Mouse (Mus musculus): Measurements from ENCODE around the gene Ptprc.

Gene Ptprc

GRCm38 (mm10) chr1:138040556-138040955 lies 135.0 kb downstream of the Ptprc start:
- DNase-seq (ENCODE audit: low read depth, low spot score), result peak; percentile 46

- peak; percentile 69 for DNase-seq (ENCODE audit: low read depth, low spot score)
Measured at GRCm38 (mm10) chr1:138039201-138039600, 136.3 kb downstream of the Ptprc start.

GRCm38 (mm10) chr1:138037484-138037883 lies 138.0 kb downstream of the Ptprc start:
- DNase-seq (ENCODE audit: low read depth, low spot score), result no peak

- no peak for DNase-seq (ENCODE audit: low read depth, low spot score)
Measured at GRCm38 (mm10) chr1:138029649-138030048, 145.9 kb downstream of the Ptprc start.

- no peak for DNase-seq (ENCODE audit: low read depth, low spot score)
Measured at GRCm38 (mm10) chr1:138025298-138025697, 150.2 kb downstream of the Ptprc start.

- peak; percentile 21 for DNase-seq (ENCODE audit: low read depth, low spot score)
Measured at GRCm38 (mm10) chr1:138023601-138024000, 151.9 kb downstream of the Ptprc start.

- DNase-seq (ENCODE audit: low read depth, low spot score), result peak; percentile 27
Measured at GRCm38 (mm10) chr1:138022918-138023295, 152.6 kb downstream of the Ptprc start.

- no peak for DNase-seq (ENCODE audit: low read depth, low spot score)
Measured at GRCm38 (mm10) chr1:138021962-138022917, 153.3 kb downstream of the Ptprc start.
